Mouse (Mus musculus) liver, embryonic 14.5 days (tissue): ENCODE measurements at regions not wholly inside any gene's neighbourhood (a gene's known extent, or its start where the extent isn't known, plus 50 kb on each side); places are given as distances from the start of the nearest gene placed in this dataset.

Experiments used
- CTCF ChIP-seq: IDR thresholded peaks from 2 replicates; pipeline ENCODE4 v1.5.1; 2016; ENCODE audit warnings: antibody characterized with exemption, low read depth, control low read depth
- EP300 ChIP-seq: IDR thresholded peaks from 2 replicates; pipeline ENCODE4 v1.6.1; 2016; ENCODE audit warnings: antibody characterized with exemption, low read depth

DNA sequence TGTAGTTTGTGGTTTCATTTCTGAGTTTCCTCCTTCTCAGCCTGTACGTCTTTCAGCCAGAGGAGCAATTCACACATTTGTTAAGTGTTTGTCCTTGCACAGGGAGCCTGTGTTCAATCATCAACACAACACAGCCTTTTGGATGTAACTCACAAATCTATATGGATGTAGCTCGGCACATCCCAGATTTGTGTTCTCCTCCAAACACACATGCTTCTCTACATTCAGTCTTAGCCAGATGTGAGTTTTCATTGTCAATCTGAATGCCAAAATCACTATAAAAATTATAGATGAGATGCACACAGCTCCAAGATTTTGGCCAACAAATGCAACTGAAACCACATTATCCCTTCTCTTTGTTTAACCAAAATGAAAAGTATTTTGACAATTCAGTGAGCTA is 380.9 kb downstream of the Gm9195 start:
- TF ChIP-seq CTCF (no peak), EP300 (no peak)
